Mouse (Mus musculus) hindbrain, embryonic 13.5 days (tissue): ENCODE results near the gene Adat2. TPM values are rescaled to one million over a fixed set of nuclear protein-coding genes. Genes with fewer than 3 reads are reported as not detected.

Experiments
- ATAC-seq: fragments of 200-750 bp; cut with Nextera tagmentation; 2 replicates; pipeline ENCODE4 v1.8.0; 2017; ENCODE audit warnings: moderate TSS enrichment; ENCODE audit not compliant: low FRiP score
- H3K27ac ChIP-seq: fragments of 300-500 bp; sonication (generic); 2 replicates; pipeline ENCODE4 v1.5.1; 2015; ENCODE audit warnings: inconsistent platforms, mild to moderate bottlenecking, moderate library complexity
- H3K27me3 ChIP-seq: fragments of 300-500 bp; sonication (generic); 2 replicates; pipeline ENCODE4 v1.6.1; 2015; ENCODE audit warnings: mild to moderate bottlenecking, inconsistent platforms
- H3K36me3 ChIP-seq: fragments of 300-500 bp; sonication (generic); 2 replicates; pipeline ENCODE4 v1.6.1; 2015; ENCODE audit warnings: mild to moderate bottlenecking, inconsistent platforms
- H3K4me1 ChIP-seq: fragments of 300-500 bp; sonication (generic); replicated peaks from 2 replicates; pipeline ENCODE4 v1.6.1; 2015; ENCODE audit warnings: inconsistent platforms
- H3K4me2 ChIP-seq: fragments of 300-500 bp; sonication (generic); 2 replicates; pipeline ENCODE4 v1.6.1; 2015; ENCODE audit warnings: inconsistent platforms, mild to moderate bottlenecking, moderate library complexity
- H3K4me3 ChIP-seq: fragments of 300-500 bp; sonication (generic); 2 replicates; pipeline ENCODE4 v1.5.1; 2015; ENCODE audit warnings: mild to moderate bottlenecking, inconsistent platforms
- H3K9ac ChIP-seq: fragments of 300-500 bp; sonication (generic); 2 replicates; pipeline ENCODE4 v1.6.1; 2015; ENCODE audit warnings: mild to moderate bottlenecking, inconsistent platforms
- H3K9me3 ChIP-seq: fragments of 300-500 bp; sonication (generic); 2 replicates; pipeline ENCODE4 v1.6.1; 2016; ENCODE audit warnings: inconsistent platforms
- WGBS: fragments of 180-500 bp; shearing (Covaris S2); methylation state at CpG from one replicate; pipeline ENCODE4 v1.1.7; 2015; 5-methylcytosine and 5-hydroxymethylcytosine counted together
- polyA plus RNA-seq: library from polyadenylated mRNA; unstranded; fragments of >200 nt; fragmentation: Nextera tagmentation; extraction: Ambion mirVana; gene quantifications from 2 replicates; pipeline ENCODE4 v1.2.1, GENCODE M21; 2015

Adat2 gene
- polyA plus RNA-seq, result 2.0 and 2.1 TPM in 2 replicates

GRCm38 (mm10) chr10:13552646-13553497 is at the start of gene Adat2, which contains the start of gene Pex3:
Gene Adat2, plus strand, starts transcription at chr10:13552894.
Gene Pex3, minus strand, starts transcription at chr10:13553142.
- WGBS, result 1% methylated on average over 51 of the region's 51 CpGs
- Histone ChIP-seq H3K27ac (peak within 1 kb of the TSS; percentile 83), H3K4me2 (peak within 1 kb of the TSS; percentile 70), H3K4me3 (peak within 1 kb of the TSS; percentile 65), H3K36me3 (no peaks in the 10 kb centered on the region), H3K9ac (peak within 1 kb of the TSS; percentile 85), H3K4me1 (peaks cover 12% of the 10 kb centered on the region), H3K9me3 (no peaks in the 10 kb centered on the region), H3K27me3 (no peaks in the 10 kb centered on the region)
- peak; percentile 97 for ATAC-seq

- Histone ChIP-seq H3K27me3 (no peaks in the 10 kb centered on the region), H3K4me3 (no peak overlapping the region), H3K36me3 (peaks cover 7% of the 10 kb centered on the region), H3K9ac (no peak overlapping the region), H3K4me1 (no peaks in the 10 kb centered on the region), H3K4me2 (no peak overlapping the region), H3K9me3 (no peaks in the 10 kb centered on the region), H3K27ac (no peak overlapping the region)
- no peak for ATAC-seq
- 83% methylated on average over 4 of the region's 4 CpGs for WGBS
Observed at GRCm38 (mm10) chr10:13521857-13522256, 30.8 kb upstream of the Adat2 start.

GRCm38 (mm10) chr10:13528155-13528554 is 24.5 kb upstream of the Adat2 start:
- H3K9me3 ChIP-seq, result no peaks in the 10 kb centered on the region
- WGBS, result 89% methylated on average over 4 of the region's 4 CpGs
- H3K36me3 ChIP-seq, result peaks cover 40% of the 10 kb centered on the region
- ATAC-seq, result no peak
- no peak overlapping the region for H3K4me2 ChIP-seq
- H3K4me3 ChIP-seq, result no peak overlapping the region
- no peak overlapping the region for H3K9ac ChIP-seq
- H3K4me1 ChIP-seq, result no peaks in the 10 kb centered on the region
- no peak overlapping the region for H3K27ac ChIP-seq
- H3K27me3 ChIP-seq, result no peaks in the 10 kb centered on the region

- H3K4me3 ChIP-seq, result no peak overlapping the region
- peaks cover 48% of the 10 kb centered on the region for H3K36me3 ChIP-seq
- H3K27me3 ChIP-seq, result no peaks in the 10 kb centered on the region
- no peaks in the 10 kb centered on the region for H3K4me1 ChIP-seq
- no peak overlapping the region for H3K9ac ChIP-seq
- ATAC-seq, result no peak
- no peaks in the 10 kb centered on the region for H3K9me3 ChIP-seq
- no peak overlapping the region for H3K4me2 ChIP-seq
- no peak overlapping the region for H3K27ac ChIP-seq
- WGBS, result 91% methylated on average over 3 of the region's 3 CpGs
Observed at GRCm38 (mm10) chr10:13534751-13535150, 17.9 kb upstream of the Adat2 start.

GRCm38 (mm10) chr10:13536706-13537105 is 16.0 kb upstream of the Adat2 start:
- Histone ChIP-seq H3K9me3 (no peaks in the 10 kb centered on the region), H3K27ac (no peak overlapping the region), H3K4me3 (no peak overlapping the region), H3K4me2 (no peak overlapping the region), H3K36me3 (peaks cover 41% of the 10 kb centered on the region), H3K4me1 (no peaks in the 10 kb centered on the region), H3K27me3 (no peaks in the 10 kb centered on the region), H3K9ac (no peak overlapping the region)
- 97% methylated on average over 7 of the region's 7 CpGs for WGBS
- no peak for ATAC-seq

GRCm38 (mm10) chr10:13539769-13540333 is 12.8 kb upstream of the Adat2 start:
- Histone ChIP-seq H3K9me3 (no peaks in the 10 kb centered on the region), H3K27me3 (no peaks in the 10 kb centered on the region), H3K9ac (no peak overlapping the region), H3K4me1 (no peaks in the 10 kb centered on the region), H3K4me2 (no peak overlapping the region), H3K36me3 (peaks cover 38% of the 10 kb centered on the region), H3K27ac (no peak overlapping the region), H3K4me3 (no peak overlapping the region)
- WGBS, result 96% methylated on average over 7 of the region's 7 CpGs
- ATAC-seq, result no peak

- WGBS, result 98% methylated on average over 5 of the region's 5 CpGs
- H3K4me2 ChIP-seq, result no peak overlapping the region
Observed at GRCm38 (mm10) chr10:13541721-13542120, 11.0 kb upstream of the Adat2 start.

GRCm38 (mm10) chr10:13553498-13553985 is 848 bp downstream of the Adat2 start:
- H3K4me1 ChIP-seq, result peaks cover 12% of the 10 kb centered on the region
- 0 out of 2 replicates have a peak overlapping the region, but pooled peaks have one; percentile 83 for H3K27ac ChIP-seq
- no peaks in the 10 kb centered on the region for H3K36me3 ChIP-seq
- peak overlapping the region; percentile 85 for H3K9ac ChIP-seq
- peak; percentile 36; the same call in 1 of the 2 replicates for ATAC-seq
- H3K4me3 ChIP-seq, result peak overlapping the region; percentile 65
- H3K9me3 ChIP-seq, result no peaks in the 10 kb centered on the region
- H3K4me2 ChIP-seq, result peak overlapping the region; percentile 70
- H3K27me3 ChIP-seq, result no peaks in the 10 kb centered on the region
- 33% methylated on average over 10 of the region's 10 CpGs for WGBS

More at GRCm38 (mm10) chr10:13541721-13542120, 11.0 kb upstream of the Adat2 start:
- Histone ChIP-seq H3K27ac (no peak overlapping the region), H3K9me3 (no peaks in the 10 kb centered on the region), H3K4me1 (no peaks in the 10 kb centered on the region), H3K4me3 (no peak overlapping the region), H3K27me3 (no peaks in the 10 kb centered on the region), H3K36me3 (peaks cover 33% of the 10 kb centered on the region), H3K9ac (no peak overlapping the region)
- ATAC-seq, result no peak

- no peak overlapping the region for H3K4me2 ChIP-seq
- no peak overlapping the region for H3K4me3 ChIP-seq
- H3K27me3 ChIP-seq, result no peaks in the 10 kb centered on the region
- no peak overlapping the region for H3K27ac ChIP-seq
- ATAC-seq, result no peak
- no peak overlapping the region for H3K9ac ChIP-seq
- peaks cover 12% of the 10 kb centered on the region for H3K4me1 ChIP-seq
- no peaks in the 10 kb centered on the region for H3K36me3 ChIP-seq
- H3K9me3 ChIP-seq, result no peaks in the 10 kb centered on the region
- WGBS, result 80% methylated on average over 1 of the region's 1 CpGs
Observed at GRCm38 (mm10) chr10:13554316-13554715, 1.6 kb downstream of the Adat2 start.

- no peak overlapping the region for H3K27ac ChIP-seq
- H3K36me3 ChIP-seq, result peaks cover 12% of the 10 kb centered on the region; the same call in 1 of the 2 replicates
- ATAC-seq, result no peak
- H3K4me3 ChIP-seq, result no peak overlapping the region
- 92% methylated on average over 13 of the region's 13 CpGs for WGBS
- no peaks in the 10 kb centered on the region for H3K9me3 ChIP-seq
- 0 out of 2 replicates have a peak, but pooled peaks cover 4% of the 10 kb centered on the region for H3K4me1 ChIP-seq
- no peak overlapping the region for H3K4me2 ChIP-seq
- H3K9ac ChIP-seq, result no peak overlapping the region
- H3K27me3 ChIP-seq, result no peaks in the 10 kb centered on the region
Observed at GRCm38 (mm10) chr10:13560014-13560674, 7.5 kb downstream of the Adat2 start.

GRCm38 (mm10) chr10:13564364-13565079 is 11.8 kb downstream of the Adat2 start:
- peaks cover 24% of the 10 kb centered on the region for H3K27me3 ChIP-seq
- H3K4me2 ChIP-seq, result peak overlapping the region; percentile 54
- H3K9ac ChIP-seq, result 0 out of 2 replicates have a peak overlapping the region, but pooled peaks have one; percentile 49
- no peaks in the 10 kb centered on the region for H3K9me3 ChIP-seq
- 27% methylated on average over 24 of the region's 24 CpGs for WGBS
- H3K4me3 ChIP-seq, result peak overlapping the region; percentile 31
- no peak overlapping the region for H3K27ac ChIP-seq
- peak; percentile 88 for ATAC-seq
- H3K36me3 ChIP-seq, result peaks cover 12% of the 10 kb centered on the region; the same call in 1 of the 2 replicates
- peaks cover 5% of the 10 kb centered on the region for H3K4me1 ChIP-seq
